Mouse (Mus musculus): Measurements from ENCODE around the gene Adcy5.

DNA sequence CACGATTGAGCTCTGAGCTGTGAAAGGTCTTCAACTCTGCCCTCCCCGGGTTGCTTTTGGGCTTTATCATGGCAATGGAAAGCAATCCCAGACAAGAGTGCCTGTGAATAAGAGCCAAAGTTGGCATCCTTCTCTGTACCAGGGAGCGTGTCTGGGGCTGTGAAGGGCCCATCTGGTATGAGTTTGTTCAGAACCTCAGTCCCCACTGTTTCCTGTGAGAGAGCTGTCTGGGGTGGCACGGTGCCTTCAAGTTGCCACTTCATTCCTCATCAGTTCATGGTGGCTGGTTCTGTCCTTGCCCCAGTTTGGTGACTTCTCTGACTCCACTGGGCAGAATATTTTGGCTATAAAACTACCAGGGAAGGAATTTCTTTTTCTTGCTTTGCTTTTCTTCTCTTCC, 33.4 kb downstream of the Adcy5 start:
- TF ChIP-seq CTCF (IDR thresholded peaks at IDR 0.05; ENCODE audit: low read depth) (no peak), EP300 (IDR thresholded peaks at IDR 0.05; ENCODE audit: low read depth) (no peak)
